Mouse (Mus musculus): Measurements from ENCODE around the gene Fcho2.

Fcho2 gene

GRCm38 (mm10) chr13:98804480-98804879 lies 10.8 kb downstream of the Fcho2 start:
- DNase-seq (ENCODE audit: low read depth) = no peak

- DNase-seq (ENCODE audit: low read depth) = no peak
Measured at GRCm38 (mm10) chr13:98803699-98804098, 11.6 kb downstream of the Fcho2 start.

- no peak for DNase-seq (ENCODE audit: low read depth)
Measured at GRCm38 (mm10) chr13:98802957-98803356, 12.3 kb downstream of the Fcho2 start.

GRCm38 (mm10) chr13:98795511-98795910 lies 19.7 kb downstream of the Fcho2 start:
- no peak for DNase-seq (ENCODE audit: low read depth)

- no peak for DNase-seq (ENCODE audit: low read depth)
Measured at GRCm38 (mm10) chr13:98792864-98793263, 22.4 kb downstream of the Fcho2 start.

- no peak for DNase-seq (ENCODE audit: low read depth)
Measured at GRCm38 (mm10) chr13:98791693-98792092, 23.6 kb downstream of the Fcho2 start.

- no peak for DNase-seq (ENCODE audit: low read depth)
Measured at GRCm38 (mm10) chr13:98786970-98787685, 28.1 kb downstream of the Fcho2 start.

GRCm38 (mm10) chr13:98777959-98778358 lies 37.3 kb downstream of the Fcho2 start:
- DNase-seq (ENCODE audit: low read depth) = no peak

- no peak for DNase-seq (ENCODE audit: low read depth)
Measured at GRCm38 (mm10) chr13:98771484-98771883, 43.8 kb downstream of the Fcho2 start.

- DNase-seq (ENCODE audit: low read depth) = peak; percentile 24
Measured at GRCm38 (mm10) chr13:98768329-98768728, 46.9 kb downstream of the Fcho2 start.

GRCm38 (mm10) chr13:98761771-98762170 lies 53.5 kb downstream of the Fcho2 start:
- no peak for DNase-seq (ENCODE audit: low read depth)

GRCm38 (mm10) chr13:98755886-98756285 lies 59.4 kb downstream of the Fcho2 start:
- DNase-seq (ENCODE audit: low read depth) = no peak

- DNase-seq (ENCODE audit: low read depth) = no peak
Measured at GRCm38 (mm10) chr13:98744679-98745078, 70.6 kb downstream of the Fcho2 start.

- DNase-seq (ENCODE audit: low read depth) = no peak
Measured at GRCm38 (mm10) chr13:98743829-98744228, 71.4 kb downstream of the Fcho2 start.

GRCm38 (mm10) chr13:98743214-98743613 lies 72.0 kb downstream of the Fcho2 start:
- DNase-seq (ENCODE audit: low read depth) = no peak

- DNase-seq (ENCODE audit: low read depth) = no peak
Measured at GRCm38 (mm10) chr13:98738213-98738612, 77.0 kb downstream of the Fcho2 start.

GRCm38 (mm10) chr13:98733292-98733691 lies 82.0 kb downstream of the Fcho2 start:
- no peak for DNase-seq (ENCODE audit: low read depth)

GRCm38 (mm10) chr13:98729271-98730062 lies 85.8 kb downstream of the Fcho2 start:
- peak; percentile 38 for DNase-seq (ENCODE audit: low read depth)

- no peak for DNase-seq (ENCODE audit: low read depth)
Measured at GRCm38 (mm10) chr13:98726494-98726893, 88.8 kb downstream of the Fcho2 start.

GRCm38 (mm10) chr13:98723430-98723829 lies 91.8 kb downstream of the Fcho2 start:
- DNase-seq (ENCODE audit: low read depth) = no peak

- no peak for DNase-seq (ENCODE audit: low read depth)
Measured at GRCm38 (mm10) chr13:98722296-98722695, 93.0 kb downstream of the Fcho2 start.

GRCm38 (mm10) chr13:98716176-98716575 lies 99.1 kb downstream of the Fcho2 start:
- no peak for DNase-seq (ENCODE audit: low read depth)

- DNase-seq (ENCODE audit: low read depth) = no peak
Measured at GRCm38 (mm10) chr13:98715443-98715990, 99.7 kb downstream of the Fcho2 start.
